In the genomic region with DNA sequence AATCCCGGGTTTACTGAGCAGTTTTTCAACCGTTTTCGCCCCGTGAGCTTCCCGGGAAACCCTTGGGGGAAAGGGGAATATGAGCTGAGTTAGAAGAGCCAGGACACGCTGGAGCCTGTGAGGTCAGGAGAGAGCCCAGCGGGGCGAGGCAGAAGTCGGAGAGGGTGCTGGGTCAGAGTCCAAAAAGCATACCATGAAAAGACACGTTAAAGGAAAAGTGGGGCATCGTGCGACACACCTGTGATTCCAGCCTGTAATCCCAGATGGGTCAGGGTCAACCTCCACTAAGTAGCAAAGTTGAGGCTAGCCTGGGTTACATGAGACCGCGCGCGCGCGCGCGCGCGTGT, we compare ENCODE assay signal across 11 mouse cellular contexts. TPM values are rescaled to one million over a fixed set of nuclear protein-coding genes. Genes with fewer than 3 reads are reported as not detected.
DNase-seq lines count a peak whose midpoint lies in the region; ATAC-seq and TF ChIP-seq lines count a peak whose summit lies in the region.
"Had no signal": no experiment of that assay in that cellular context is flagged by ENCODE, and none has a peak within 500 bp of the region (broad histone marks: within the 10 kb centered on the region; RNA-seq: fewer than 3 reads in every experiment).

No protein-coding gene starts in this region.

- no peak for TF ChIP-seq POLR2A in small intestine, adult 2 months (IDR thresholded peaks at IDR 0.05; ENCODE audit: low read depth, low read length)

- peak overlapping the region; percentile 52; the same call in 1 of the 2 replicates for H3K9ac ChIP-seq in forebrain, embryonic 14.5 days (ENCODE audit: low read length)
- no peak overlapping the region for H3K9ac ChIP-seq in limb, embryonic 12.5 days (replicated peaks)

- peaks cover 11% of the 10 kb centered on the region for H3K4me1 ChIP-seq in forebrain, embryonic 14.5 days (ENCODE audit: control insufficient read depth, insufficient read depth, low read length)
- H3K4me1 ChIP-seq in limb, embryonic 12.5 days (replicated peaks): peaks cover 44% of the 10 kb centered on the region
- H3K4me1 ChIP-seq in small intestine, adult 2 months (ENCODE audit: control insufficient read depth, insufficient read depth, insufficient read length, low read length): peaks cover 38% of the 10 kb centered on the region

- no peak for DNase-seq in left cerebral cortex, adult 2 months (ENCODE audit: extremely low spot score in 1 of 2, low spot score in 2 of 2)
- no peak for DNase-seq in left cerebral cortex, adult 8-10 months (ENCODE audit: low spot score in 2 of 2)
- DNase-seq in forebrain, embryonic 14.5 days (ENCODE audit: low spot score): no peak
- DNase-seq in layer of hippocampus, postnatal 10 days (ENCODE audit: low spot score in 2 of 2): no peak
- no peak for DNase-seq in thymus, adult 18-20 months
- no peak for DNase-seq in layer of hippocampus, adult 11-12 months (ENCODE audit: low spot score)
- DNase-seq: heart, adult 2 months; kidney, adult 9 months had no signal

- no peak for ATAC-seq in forebrain, embryonic 14.5 days
- ATAC-seq in limb, embryonic 12.5 days (ENCODE audit: insufficient number of reproducible peaks, insufficient read depth, low FRiP score, low TSS enrichment, low read depth): no peak
- ATAC-seq: CD4-positive, CD25-positive, alpha-beta regulatory T cell, adult 4 months had no signal

- peak overlapping the region; percentile 55; the same call in 1 of the 2 replicates for H3K27ac ChIP-seq in left cerebral cortex, adult 2 months
- peak overlapping the region; percentile 79; the same call in 1 of the 2 replicates for H3K27ac ChIP-seq in forebrain, embryonic 14.5 days (ENCODE audit: low read depth, low read length)
- no peak overlapping the region for H3K27ac ChIP-seq in limb, embryonic 12.5 days
- peak overlapping the region; percentile 68 for H3K27ac ChIP-seq in small intestine, adult 2 months (ENCODE audit: insufficient read depth, low read depth, low read length)
- H3K27ac ChIP-seq: heart, adult 2 months had no signal

- H3K4me3 ChIP-seq in left cerebral cortex, adult 2 months: no peak overlapping the region; the same call in 1 of the 2 replicates
- H3K4me3 ChIP-seq in forebrain, embryonic 14.5 days (ENCODE audit: low read depth, low read length): 0 out of 2 replicates have a peak overlapping the region, but pooled peaks have one; percentile 23
- no peak overlapping the region for H3K4me3 ChIP-seq in limb, embryonic 12.5 days (replicated peaks)
- no peak overlapping the region for H3K4me3 ChIP-seq in small intestine, adult 2 months (ENCODE audit: low read depth, low read length)
- H3K4me3 ChIP-seq: heart, adult 2 months had no signal

- H3K9me3 ChIP-seq in forebrain, embryonic 14.5 days (replicated peaks; ENCODE audit: control insufficient read depth, low read length): no peaks in the 10 kb centered on the region; the same call in 1 of the 2 replicates
- H3K9me3 ChIP-seq in limb, embryonic 12.5 days: peaks cover 6% of the 10 kb centered on the region; the same call in 1 of the 2 replicates

- TF ChIP-seq CTCF in left cerebral cortex, adult 2 months (IDR thresholded peaks at IDR 0.05): no peak
- no peak for TF ChIP-seq CTCF in small intestine, adult 2 months (IDR thresholded peaks at IDR 0.05; ENCODE audit: extremely low read depth, insufficient read length, insufficient replicate concordance, low read depth, low read length)

- no peaks in the 10 kb centered on the region for H3K36me3 ChIP-seq in forebrain, embryonic 14.5 days (ENCODE audit: control insufficient read depth, insufficient read depth, low read length)
- no peaks in the 10 kb centered on the region for H3K36me3 ChIP-seq in limb, embryonic 12.5 days
- H3K36me3 ChIP-seq in small intestine, adult 2 months (ENCODE audit: control insufficient read depth, insufficient read depth, low read length): no peaks in the 10 kb centered on the region

- intact Hi-C loops in left cerebral cortex, adult 2 months (cut with DNase I): no loop called here

- WGBS in forebrain, embryonic 14.5 days: 64% methylated on average over 22 of the region's 22 CpGs
- WGBS in limb, embryonic 12.5 days: 68% methylated on average over 22 of the region's 22 CpGs
- 54% methylated on average over 22 of the region's 22 CpGs for WGBS in small intestine, adult 2 months

- peak overlapping the region; percentile 48 for H3K4me2 ChIP-seq in forebrain, embryonic 14.5 days (ENCODE audit: low read length)
- peak overlapping the region; percentile 35 for H3K4me2 ChIP-seq in limb, embryonic 12.5 days

- no peaks in the 10 kb centered on the region for H3K27me3 ChIP-seq in forebrain, embryonic 14.5 days (replicated peaks; ENCODE audit: control insufficient read depth, insufficient read depth, low read length)
- peaks cover 6% of the 10 kb centered on the region; the same call in 1 of the 2 replicates for H3K27me3 ChIP-seq in limb, embryonic 12.5 days
- H3K27me3 ChIP-seq in small intestine, adult 2 months (ENCODE audit: control insufficient read depth, insufficient read depth, low read length): no peaks in the 10 kb centered on the region

RNA-seq across cellular contexts. Expression of a gene that starts 10.2 kb away (rescaled TPM):
- 1 to 10 TPM; 2.2 to 2.8 TPM for total RNA-seq in left cerebral cortex, adult 2 months (2021)
- total RNA-seq in left cerebral cortex, adult 8-10 months (2022): 1 to 10 TPM; 2.3 to 4.1 (median 3.6) TPM
- polyA plus RNA-seq in forebrain, embryonic 14.5 days (2014; fragmentation: Nextera tagmentation; extraction: Ambion mirVana): 1.2 and 2.0 TPM in 2 replicates
- polyA plus RNA-seq in limb, embryonic 12.5 days (2016; fragmentation: Nextera tagmentation; extraction: Ambion mirVana): 3.0 TPM in 2 replicates
- polyA plus RNA-seq in small intestine, adult 2 months (2012; rRNA removed): 2.1 TPM in 2 replicates
- total RNA-seq in layer of hippocampus, postnatal 10 days (2021): 1 to 10 TPM; 1.6 to 2.4 TPM

RNA-seq across cellular contexts. Expression of a gene that starts 46.0 kb away (rescaled TPM):
- 10 to 100 TPM in 1 of 2 experiments, 1 to 10 TPM in 1; 9.0 to 10.2 TPM for total RNA-seq in left cerebral cortex, adult 2 months (2021)
- 10 to 100 TPM in 2 of 4 experiments, 1 to 10 TPM in 2; 8.6 to 12.4 (median 10.0) TPM for total RNA-seq in left cerebral cortex, adult 8-10 months (2022)
- 32.7 and 37.6 TPM in 2 replicates for polyA plus RNA-seq in forebrain, embryonic 14.5 days (2014; fragmentation: Nextera tagmentation; extraction: Ambion mirVana)
- polyA plus RNA-seq in limb, embryonic 12.5 days (2016; fragmentation: Nextera tagmentation; extraction: Ambion mirVana): 56.3 and 61.3 TPM in 2 replicates
- polyA plus RNA-seq in small intestine, adult 2 months (2012; rRNA removed): 51.2 and 133 TPM in 2 replicates
- 10 to 100 TPM; 11.6 to 12.0 TPM for total RNA-seq in layer of hippocampus, postnatal 10 days (2021)

RNA-seq across cellular contexts. Expression of a gene that starts 55.7 kb away (rescaled TPM):
- 100 to 1,000 TPM; 231 to 245 TPM for total RNA-seq in left cerebral cortex, adult 2 months (2021)
- 100 to 1,000 TPM; 229 to 258 (median 236) TPM for total RNA-seq in left cerebral cortex, adult 8-10 months (2022)
- polyA plus RNA-seq in forebrain, embryonic 14.5 days (2014; fragmentation: Nextera tagmentation; extraction: Ambion mirVana): 17.1 and 17.4 TPM in 2 replicates
- polyA plus RNA-seq in limb, embryonic 12.5 days (2016; fragmentation: Nextera tagmentation; extraction: Ambion mirVana): 12.1 and 13.6 TPM in 2 replicates
- polyA plus RNA-seq in small intestine, adult 2 months (2012; rRNA removed): 8.3 and 20.0 TPM in 2 replicates
- total RNA-seq in layer of hippocampus, postnatal 10 days (2021): 100 to 1,000 TPM; 139 to 153 TPM
